Mouse (Mus musculus) liver, postnatal 0 days (tissue): ENCODE results near the gene Megf8. TPM values are rescaled to one million over a fixed set of nuclear protein-coding genes. Genes with fewer than 3 reads are reported as not detected.

Experiments used
- ATAC-seq: fragments of 200-750 bp; cut with Nextera tagmentation; 2 replicates; pipeline ENCODE4 v1.8.0; 2017; ENCODE audit warnings: mild to moderate bottlenecking, moderate library complexity
- DNase-seq: peaks from one replicate; pipeline ENCODE4 v3.0.0-alpha.2; 2016
- H3K27ac ChIP-seq: fragments of 300-500 bp; sonication (generic); 2 replicates; pipeline ENCODE4 v1.5.1; 2014; ENCODE audit warnings: antibody characterized with exemption, moderate library complexity, mild to moderate bottlenecking, low read depth
- H3K27me3 ChIP-seq: fragments of 300-500 bp; sonication (generic); 2 replicates; pipeline ENCODE4 v1.6.1; 2014; ENCODE audit warnings: low read length, control low read depth, mixed read lengths; ENCODE audit not compliant: insufficient read depth
- H3K36me3 ChIP-seq: fragments of 300-500 bp; sonication (generic); replicated peaks from 2 replicates; pipeline ENCODE4 v1.6.1; 2014; ENCODE audit warnings: mild to moderate bottlenecking, control low read depth, low read length, moderate library complexity, mixed read lengths; ENCODE audit not compliant: insufficient read depth
- H3K4me1 ChIP-seq: fragments of 300-500 bp; sonication (generic); 2 replicates; pipeline ENCODE4 v1.6.1; 2014; ENCODE audit warnings: antibody characterized with exemption, mild to moderate bottlenecking, control low read depth; ENCODE audit not compliant: insufficient read depth
- H3K4me2 ChIP-seq: fragments of 300-500 bp; sonication (generic); 2 replicates; pipeline ENCODE4 v1.6.1; 2014; ENCODE audit warnings: low read depth, mild to moderate bottlenecking, low read length, moderate library complexity, mixed read lengths
- H3K4me3 ChIP-seq: fragments of 300-500 bp; sonication (generic); 2 replicates; pipeline ENCODE4 v1.5.1; 2014; ENCODE audit warnings: low read depth, low read length
- H3K9ac ChIP-seq: fragments of 300-500 bp; sonication (generic); replicated peaks from 2 replicates; pipeline ENCODE4 v1.6.1; 2014; ENCODE audit warnings: mild to moderate bottlenecking, moderate library complexity
- H3K9me3 ChIP-seq: fragments of 300-500 bp; sonication (generic); 2 replicates; pipeline ENCODE4 v1.6.1; 2016; ENCODE audit warnings: mild to moderate bottlenecking, control low read depth, low read length, mixed read lengths
- CTCF ChIP-seq: sonication (generic); IDR thresholded peaks from 2 replicates; pipeline ENCODE4 v1.5.1; 2016; ENCODE audit warnings: antibody characterized with exemption, low read depth
- EP300 ChIP-seq: IDR thresholded peaks from 2 replicates; pipeline ENCODE4 v1.6.1; 2016; ENCODE audit warnings: antibody characterized with exemption, low read depth, mild to moderate bottlenecking
- WGBS: fragments of 180-500 bp; shearing (Covaris S2); extraction: QIAGEN DNeasy Blood & Tissue Kit; methylation state at CpG from one replicate; pipeline ENCODE4 v1.1.7; 2014; ENCODE audit not compliant: insufficient replicate concordance; 5-methylcytosine and 5-hydroxymethylcytosine counted together
- polyA plus RNA-seq: library from polyadenylated mRNA; unstranded; fragments of >200 nt; fragmentation: Nextera tagmentation; extraction: Ambion mirVana; gene quantifications from 2 replicates; pipeline ENCODE4 v1.2.1, GENCODE M21; 2015

Gene Megf8
- polyA plus RNA-seq, 1 experiment from 2014 or later: 0.81 TPM

GRCm38 (mm10) chr7:25273259-25274241 lies 43.4 kb upstream of the Megf8 start:
- DNase-seq: peak; percentile 26
- Histone ChIP-seq H3K4me3 (no peak overlapping the region), H3K4me2 (peak overlapping the region; percentile 26), H3K27ac (peak overlapping the region; percentile 52), H3K36me3 (peaks cover 20% of the 10 kb centered on the region), H3K9me3 (no peaks in the 10 kb centered on the region), H3K4me1 (peaks cover 57% of the 10 kb centered on the region), H3K9ac (peak overlapping the region; percentile 36), H3K27me3 (no peaks in the 10 kb centered on the region)
- WGBS: 75% methylated on average over 22 of the region's 22 CpGs
- TF ChIP-seq CTCF (no peak), EP300 (peak; percentile 70)
- ATAC-seq: peak; percentile 40

- TF ChIP-seq CTCF (no peak), EP300 (no peak)
- H3K27ac ChIP-seq: peak overlapping the region; percentile 52
These were observed 42.4 kb upstream of the Megf8 start for GRCm38 (mm10) chr7:25274571-25274970.

GRCm38 (mm10) chr7:25274996-25275395 lies 42.0 kb upstream of the Megf8 start:
- TF ChIP-seq CTCF (no peak), EP300 (no peak)
- Histone ChIP-seq H3K4me2 (peak overlapping the region; percentile 41), H3K9me3 (no peaks in the 10 kb centered on the region), H3K36me3 (peaks cover 20% of the 10 kb centered on the region), H3K27me3 (no peaks in the 10 kb centered on the region), H3K4me3 (no peak overlapping the region), H3K9ac (peak overlapping the region; percentile 36), H3K27ac (peak overlapping the region; percentile 52; the same call in 1 of the 2 replicates), H3K4me1 (peaks cover 52% of the 10 kb centered on the region)
- WGBS: 88% methylated on average over 3 of the region's 3 CpGs
- no peak for ATAC-seq
- no peak for DNase-seq

More at GRCm38 (mm10) chr7:25274571-25274970, 42.4 kb upstream of the Megf8 start:
- no peaks in the 10 kb centered on the region for H3K9me3 ChIP-seq
- peak; percentile 21 for DNase-seq
- H3K27me3 ChIP-seq: no peaks in the 10 kb centered on the region
- no peak overlapping the region for H3K4me3 ChIP-seq
- H3K4me1 ChIP-seq: peaks cover 52% of the 10 kb centered on the region
- H3K9ac ChIP-seq: peak overlapping the region; percentile 36
- ATAC-seq: no peak
- peak overlapping the region; percentile 41 for H3K4me2 ChIP-seq
- peaks cover 20% of the 10 kb centered on the region for H3K36me3 ChIP-seq
- WGBS: 51% methylated on average over 5 of the region's 5 CpGs

- H3K9ac ChIP-seq: peak overlapping the region; percentile 34; the same call in 1 of the 2 replicates
- TF ChIP-seq EP300 (no peak), CTCF (no peak)
- H3K9me3 ChIP-seq: no peaks in the 10 kb centered on the region
- no peak overlapping the region for H3K4me3 ChIP-seq
- H3K27me3 ChIP-seq: no peaks in the 10 kb centered on the region
- ATAC-seq: no peak
- no peak overlapping the region for H3K4me2 ChIP-seq
- peaks cover 20% of the 10 kb centered on the region for H3K36me3 ChIP-seq
- H3K27ac ChIP-seq: no peak overlapping the region
- DNase-seq: peak; percentile 15
- H3K4me1 ChIP-seq: peaks cover 56% of the 10 kb centered on the region
- WGBS: 62% methylated on average over 9 of the region's 9 CpGs
These were observed 41.2 kb upstream of the Megf8 start for GRCm38 (mm10) chr7:25275555-25276298.

GRCm38 (mm10) chr7:25277405-25277804 lies 39.6 kb upstream of the Megf8 start:
- no peak for DNase-seq
- Histone ChIP-seq H3K36me3 (peaks cover 7% of the 10 kb centered on the region; the same call in 1 of the 2 replicates), H3K27me3 (no peaks in the 10 kb centered on the region), H3K4me3 (no peak overlapping the region), H3K9ac (peak overlapping the region; percentile 68; the same call in 1 of the 2 replicates), H3K4me2 (peak overlapping the region; percentile 99), H3K4me1 (peaks cover 65% of the 10 kb centered on the region), H3K27ac (peak overlapping the region; percentile 96; the same call in 1 of the 2 replicates), H3K9me3 (no peaks in the 10 kb centered on the region)
- no peak for ATAC-seq
- TF ChIP-seq EP300: no peak
- no peak for TF ChIP-seq CTCF
- WGBS: 92% methylated on average over 4 of the region's 4 CpGs

- 9% methylated on average over 4 of the region's 4 CpGs for WGBS
- Histone ChIP-seq H3K4me2 (peak overlapping the region; percentile 99), H3K27ac (peak overlapping the region; percentile 96), H3K27me3 (no peaks in the 10 kb centered on the region), H3K4me1 (peaks cover 66% of the 10 kb centered on the region), H3K36me3 (0 out of 2 replicates have a peak, but pooled peaks cover 3% of the 10 kb centered on the region), H3K9ac (peak overlapping the region; percentile 68), H3K4me3 (peak overlapping the region; percentile 70), H3K9me3 (no peaks in the 10 kb centered on the region)
- DNase-seq (no peak), ATAC-seq (no peak)
- TF ChIP-seq CTCF: no peak
These were observed 39.0 kb upstream of the Megf8 start for GRCm38 (mm10) chr7:25277998-25278340.
